Mouse (Mus musculus) myocyte (in vitro differentiated cells): ENCODE measurements around the gene Aqp5.

Experiments used
- CEBPB ChIP-seq: IDR thresholded peaks from 2 replicates; pipeline ENCODE4 v1.6.1; 2011; ENCODE audit warnings: mild to moderate bottlenecking, moderate library complexity; ENCODE audit not compliant: poor library complexity, insufficient read depth, severe bottlenecking
- E2F4 ChIP-seq: IDR thresholded peaks from one replicate; pipeline ENCODE4 v1.6.1; 2011; ENCODE audit warnings: mild to moderate bottlenecking, control low read depth, moderate library complexity; ENCODE audit not compliant: insufficient read depth
- MAX ChIP-seq: IDR thresholded peaks from one replicate; pipeline ENCODE4 v1.6.1; 2011; ENCODE audit warnings: low read depth, mild to moderate bottlenecking, control low read depth
- MYOD1 ChIP-seq, 3 experiments: IDR thresholded peaks; one replicate each; pipeline ENCODE4 v1.6.1; 2011; ENCODE audit warnings: control low read depth in 2 of 3, low read depth in 2 of 3, mild to moderate bottlenecking in 2 of 3, moderate library complexity in 1 of 3; ENCODE audit not compliant: insufficient read length in 2 of 3, control insufficient read depth in 1 of 3
- MYOG ChIP-seq, 3 experiments: IDR thresholded peaks; one replicate each; pipeline ENCODE4 v1.6.1; 2011; ENCODE audit warnings: control low read depth in 2 of 3, low read depth in 2 of 3, mild to moderate bottlenecking in 2 of 3; ENCODE audit not compliant: insufficient read length in 2 of 3, control insufficient read depth in 1 of 3, insufficient read depth in 1 of 3
- POLR2A ChIP-seq: IDR thresholded peaks from one replicate; pipeline ENCODE4 v1.6.1; 2011; ENCODE audit warnings: low read depth, mild to moderate bottlenecking, control low read depth, moderate library complexity; ENCODE audit not compliant: insufficient read length
- POLR2AphosphoS2 ChIP-seq: IDR thresholded peaks from one replicate; pipeline ENCODE4 v1.6.1; 2011; ENCODE audit warnings: low read depth, control low read depth; ENCODE audit not compliant: insufficient read length
- SRF ChIP-seq: IDR thresholded peaks from one replicate; pipeline ENCODE4 v1.6.1; 2011; ENCODE audit warnings: low read depth; ENCODE audit not compliant: control insufficient read depth, insufficient read length
- TCF12 ChIP-seq: IDR thresholded peaks from one replicate; pipeline ENCODE4 v1.6.1; 2011; ENCODE audit warnings: mild to moderate bottlenecking, control low read depth; ENCODE audit not compliant: poor library complexity, insufficient read depth, severe bottlenecking
- USF1 ChIP-seq: IDR thresholded peaks from one replicate; pipeline ENCODE4 v1.6.1; 2011; ENCODE audit warnings: low read depth, mild to moderate bottlenecking, control low read depth, moderate library complexity

- no peak for TF ChIP-seq SRF
- no peak for TF ChIP-seq MAX
- TF ChIP-seq POLR2A = no peak
- no peak for TF ChIP-seq TCF12
- no peak for TF ChIP-seq MYOD1 (IDR thresholded peaks at IDR 0.05; ENCODE audit: control insufficient read depth in 1 of 3, insufficient read length in 2 of 3, low read depth in 2 of 3)
- no peak for TF ChIP-seq POLR2AphosphoS2
- TF ChIP-seq E2F4 = no peak
- no peak for TF ChIP-seq CEBPB
- TF ChIP-seq MYOG (IDR thresholded peaks at IDR 0.05; ENCODE audit: control insufficient read depth in 1 of 3, insufficient read depth in 1 of 3, insufficient read length in 2 of 3, low read depth in 2 of 3) = no peak
- TF ChIP-seq USF1 = no peak
Observed at GRCm38 (mm10) chr15:99615246-99615645, 24.7 kb downstream of the Aqp5 start.
